Mouse (Mus musculus) limb, embryonic 11.5 days (tissue): ENCODE data around the gene St5. TPM values are rescaled to one million over a fixed set of nuclear protein-coding genes. Genes with fewer than 3 reads are reported as not detected.

Experiments
- ATAC-seq: fragments of 200-750 bp; cut with Nextera tagmentation; 2 replicates; pipeline ENCODE4 v1.8.0; 2017; ENCODE audit warnings: low read depth; ENCODE audit not compliant: insufficient number of reproducible peaks, low FRiP score, low TSS enrichment
- DNase-seq: peaks from one replicate; pipeline ENCODE4 v3.0.0-alpha.2; 2015; ENCODE audit warnings: low spot score
- H3K27ac ChIP-seq: fragments of 300-500 bp; sonication (generic); replicated peaks from 2 replicates; pipeline ENCODE4 v1.5.1; 2014; ENCODE audit warnings: low read depth, mild to moderate bottlenecking, low read length
- H3K27me3 ChIP-seq: fragments of 300-500 bp; sonication (generic); 2 replicates; pipeline ENCODE4 v1.6.1; 2014; ENCODE audit warnings: mild to moderate bottlenecking, low read length, mixed read lengths; ENCODE audit not compliant: control insufficient read depth, insufficient read depth
- H3K36me3 ChIP-seq: fragments of 300-500 bp; sonication (generic); 2 replicates; pipeline ENCODE4 v1.6.1; 2014; ENCODE audit warnings: mild to moderate bottlenecking, low read length, moderate library complexity, mixed read lengths; ENCODE audit not compliant: control insufficient read depth, insufficient read depth
- H3K4me1 ChIP-seq: fragments of 300-500 bp; sonication (generic); 2 replicates; pipeline ENCODE4 v1.6.1; 2014; ENCODE audit warnings: low read length, mixed read lengths; ENCODE audit not compliant: control insufficient read depth, insufficient read depth
- H3K4me2 ChIP-seq: fragments of 300-500 bp; sonication (generic); 2 replicates; pipeline ENCODE4 v1.6.1; 2014; ENCODE audit warnings: low read depth, mild to moderate bottlenecking, moderate library complexity; ENCODE audit not compliant: severe bottlenecking
- H3K4me3 ChIP-seq: fragments of 300-500 bp; sonication (generic); 2 replicates; pipeline ENCODE4 v1.5.1; 2014; ENCODE audit warnings: low read depth, low read length
- H3K9ac ChIP-seq: fragments of 300-500 bp; sonication (generic); 2 replicates; pipeline ENCODE4 v1.6.1; 2014; ENCODE audit warnings: mild to moderate bottlenecking, low read length
- H3K9me3 ChIP-seq: fragments of 300-500 bp; sonication (generic); 2 replicates; pipeline ENCODE4 v1.6.1; 2016; ENCODE audit warnings: low read length; ENCODE audit not compliant: control insufficient read depth
- WGBS: fragments of 180-500 bp; shearing (Covaris S2); extraction: QIAGEN DNeasy Blood & Tissue Kit; methylation state at CpG from one replicate; pipeline ENCODE4 v1.1.7; 2014; 5-methylcytosine and 5-hydroxymethylcytosine counted together
- polyA plus RNA-seq: library from polyadenylated mRNA; unstranded; fragments of >200 nt; fragmentation: Nextera tagmentation; extraction: Ambion mirVana; gene quantifications from 2 replicates; pipeline ENCODE4 v1.2.1, GENCODE M21; 2014

The St5 gene
- polyA plus RNA-seq, 1 experiment from 2014 or later: 52.3 TPM

DNA sequence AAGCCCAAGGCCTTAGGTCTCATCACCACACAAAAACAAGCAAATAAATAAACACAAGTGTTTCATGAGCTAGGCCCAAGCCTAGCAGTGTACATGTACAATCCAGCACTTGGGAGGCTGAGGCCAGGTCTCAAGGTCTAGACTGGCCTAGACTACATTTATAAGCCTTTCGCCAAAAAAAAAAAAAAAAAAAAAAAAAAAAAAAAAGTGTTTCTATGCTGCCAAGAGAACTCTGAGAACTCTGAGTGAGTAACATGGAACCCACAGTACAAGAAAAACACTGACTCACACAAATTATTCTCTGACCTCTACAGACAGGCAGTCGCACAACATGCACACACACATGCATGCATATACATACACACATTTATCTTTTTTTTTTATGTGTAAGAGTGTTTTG, 75.6 kb downstream of the St5 start:
- H3K4me3 ChIP-seq: no peak overlapping the region
- WGBS: 99% methylated on average over 2 of the region's 2 CpGs
- ATAC-seq: no peak

DNA sequence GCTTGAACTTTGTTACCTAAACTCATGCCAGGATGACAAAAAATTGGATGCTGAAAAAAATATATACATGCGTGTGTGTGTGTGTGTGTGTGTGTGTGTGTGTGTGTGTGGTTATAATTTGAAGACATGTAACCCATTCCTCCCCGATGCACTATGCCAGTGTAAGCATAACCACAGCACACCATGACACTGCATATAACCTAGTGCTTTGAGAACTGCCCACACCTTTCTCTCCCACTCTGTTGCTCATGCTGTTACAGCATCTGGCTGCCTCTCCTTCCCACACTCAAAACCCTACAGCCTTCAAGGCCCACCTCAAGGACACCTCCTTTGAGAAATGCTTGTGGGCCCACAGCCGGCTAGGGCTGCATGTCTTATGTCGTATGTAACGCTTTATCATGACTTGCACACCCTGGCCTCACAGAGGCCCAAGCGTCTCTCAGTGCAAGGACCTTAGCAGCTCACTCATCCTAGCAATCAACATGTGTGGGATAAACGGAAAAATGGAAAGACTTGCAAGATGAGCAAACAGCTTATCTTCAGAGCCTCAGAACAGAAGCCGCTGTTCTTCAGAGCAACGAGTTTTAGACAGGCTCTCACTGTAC, 81.1 kb downstream of the St5 start:
- H3K27me3 ChIP-seq: no peaks in the 10 kb centered on the region
- ATAC-seq (no peak), DNase-seq (no peak)
- H3K4me2 ChIP-seq: no peak overlapping the region
- no peaks in the 10 kb centered on the region for H3K4me1 ChIP-seq
- 89% methylated on average over 9 of the region's 9 CpGs for WGBS
- no peak overlapping the region for H3K4me3 ChIP-seq
- H3K36me3 ChIP-seq: no peaks in the 10 kb centered on the region
- no peak overlapping the region for H3K9ac ChIP-seq
- H3K9me3 ChIP-seq: no peaks in the 10 kb centered on the region
- H3K27ac ChIP-seq: no peak overlapping the region

More for the DNA sequence above, 75.6 kb downstream of the St5 start:
- Histone ChIP-seq H3K4me2 (no peak overlapping the region), H3K27me3 (no peaks in the 10 kb centered on the region), H3K4me1 (no peaks in the 10 kb centered on the region), H3K36me3 (no peaks in the 10 kb centered on the region), H3K9ac (no peak overlapping the region), H3K27ac (no peak overlapping the region), H3K9me3 (no peaks in the 10 kb centered on the region)
- DNase-seq: no peak

DNA sequence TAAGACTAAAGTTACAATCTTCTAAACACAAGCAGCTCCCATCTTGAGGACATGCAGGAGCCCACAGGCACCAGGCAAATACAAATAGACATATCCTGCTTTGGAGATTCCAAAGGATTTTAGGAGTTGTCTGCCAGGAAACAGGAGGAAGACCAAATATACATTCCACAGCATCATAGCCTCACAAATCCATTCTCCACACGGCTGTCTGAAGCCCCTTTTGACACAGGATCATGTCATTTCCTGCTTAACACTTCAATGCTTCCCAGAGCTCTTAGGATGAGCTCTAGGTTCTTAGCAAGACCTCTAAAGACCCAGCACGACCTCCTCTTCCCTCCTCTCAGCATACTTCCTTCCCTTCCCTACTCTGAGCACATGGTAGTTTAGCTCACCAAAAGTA, 82.4 kb downstream of the St5 start:
- Histone ChIP-seq H3K4me1 (peaks cover 13% of the 10 kb centered on the region), H3K9me3 (no peaks in the 10 kb centered on the region), H3K4me3 (no peak overlapping the region), H3K27me3 (no peaks in the 10 kb centered on the region), H3K27ac (no peak overlapping the region), H3K4me2 (no peak overlapping the region), H3K36me3 (no peaks in the 10 kb centered on the region), H3K9ac (no peak overlapping the region)
- DNase-seq (no peak), ATAC-seq (no peak)
- WGBS: 39% methylated on average over 2 of the region's 2 CpGs

DNA sequence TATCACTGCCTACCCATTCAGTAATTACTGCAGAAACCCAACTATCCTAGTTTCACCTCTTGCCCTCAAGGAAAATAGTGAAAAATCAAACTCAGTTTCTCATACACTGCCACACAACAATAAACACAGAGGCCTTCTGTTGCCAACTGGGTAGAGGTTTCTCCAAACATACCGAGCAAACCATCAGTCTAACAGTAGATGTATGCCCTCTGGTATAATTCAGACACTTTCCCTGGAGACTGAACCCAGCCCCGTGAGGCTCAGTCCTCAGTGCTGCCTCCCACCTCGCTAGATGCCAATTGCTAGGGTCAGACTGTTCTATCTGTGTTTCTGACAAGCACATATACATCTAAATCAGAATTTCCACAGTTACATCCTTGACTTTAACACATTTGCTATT, 83.1 kb downstream of the St5 start:
- 86% methylated on average over 3 of the region's 3 CpGs for WGBS
- H3K4me2 ChIP-seq: no peak overlapping the region
- ATAC-seq: no peak
- H3K4me1 ChIP-seq: peaks cover 16% of the 10 kb centered on the region
- no peak overlapping the region for H3K27ac ChIP-seq
- H3K4me3 ChIP-seq: no peak overlapping the region
- no peak overlapping the region for H3K9ac ChIP-seq
- no peaks in the 10 kb centered on the region for H3K9me3 ChIP-seq
- H3K27me3 ChIP-seq: no peaks in the 10 kb centered on the region
- no peaks in the 10 kb centered on the region for H3K36me3 ChIP-seq
- DNase-seq: no peak

DNA sequence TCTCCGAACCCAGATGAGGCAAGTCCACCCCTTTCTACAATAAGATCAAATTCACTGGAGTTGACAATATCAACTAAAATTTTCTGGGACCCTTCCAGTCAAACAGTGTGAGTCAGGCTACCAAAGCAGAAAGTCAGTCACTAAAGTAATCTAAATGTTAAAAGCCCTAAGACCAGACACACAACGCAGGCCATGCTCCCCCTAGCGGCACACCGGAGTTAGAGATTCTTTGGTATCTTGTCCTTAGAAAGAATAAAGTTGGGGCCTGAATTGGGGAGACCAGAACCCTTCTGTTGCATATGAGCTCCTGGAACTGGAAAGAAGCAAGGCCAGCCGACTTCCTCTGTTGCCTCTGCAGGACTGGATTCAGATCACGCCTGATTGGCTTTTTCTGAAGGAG, 84.7 kb downstream of the St5 start:
- no peak overlapping the region for H3K27ac ChIP-seq
- 28% methylated on average over 6 of the region's 6 CpGs for WGBS
- H3K27me3 ChIP-seq: no peaks in the 10 kb centered on the region
- ATAC-seq: no peak
- H3K9me3 ChIP-seq: no peaks in the 10 kb centered on the region
- no peaks in the 10 kb centered on the region for H3K36me3 ChIP-seq
- no peak overlapping the region for H3K4me3 ChIP-seq
- DNase-seq: peak; percentile 46
- peaks cover 16% of the 10 kb centered on the region for H3K4me1 ChIP-seq
- H3K9ac ChIP-seq: no peak overlapping the region
- no peak overlapping the region for H3K4me2 ChIP-seq

DNA sequence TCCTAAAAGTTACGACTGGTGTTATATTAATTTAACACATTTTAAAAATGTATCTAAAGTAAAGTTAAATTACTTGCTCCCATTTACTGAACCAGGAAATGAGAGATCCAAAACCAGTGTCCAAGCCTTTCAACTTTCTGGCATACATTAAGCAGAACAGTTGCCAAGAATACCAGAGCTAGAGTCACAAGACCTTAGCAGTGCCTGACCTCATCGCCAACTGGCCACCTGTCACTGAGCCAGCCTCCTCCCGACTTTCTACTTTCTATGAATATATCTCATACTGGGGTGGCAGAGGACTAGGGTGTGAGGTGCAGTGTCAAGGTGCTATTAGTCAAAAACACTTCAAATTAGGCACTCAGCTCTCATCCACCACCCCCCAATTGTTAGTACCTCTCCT, 85.6 kb downstream of the St5 start:
- no peak overlapping the region for H3K4me2 ChIP-seq
- H3K4me1 ChIP-seq: peaks cover 16% of the 10 kb centered on the region
- H3K27me3 ChIP-seq: no peaks in the 10 kb centered on the region
- H3K9ac ChIP-seq: no peak overlapping the region
- no peak overlapping the region for H3K27ac ChIP-seq
- H3K9me3 ChIP-seq: no peaks in the 10 kb centered on the region
- H3K4me3 ChIP-seq: no peak overlapping the region
- ATAC-seq: no peak
- no peak for DNase-seq
- no peaks in the 10 kb centered on the region for H3K36me3 ChIP-seq
- 87% methylated on average over 3 of the region's 3 CpGs for WGBS

DNA sequence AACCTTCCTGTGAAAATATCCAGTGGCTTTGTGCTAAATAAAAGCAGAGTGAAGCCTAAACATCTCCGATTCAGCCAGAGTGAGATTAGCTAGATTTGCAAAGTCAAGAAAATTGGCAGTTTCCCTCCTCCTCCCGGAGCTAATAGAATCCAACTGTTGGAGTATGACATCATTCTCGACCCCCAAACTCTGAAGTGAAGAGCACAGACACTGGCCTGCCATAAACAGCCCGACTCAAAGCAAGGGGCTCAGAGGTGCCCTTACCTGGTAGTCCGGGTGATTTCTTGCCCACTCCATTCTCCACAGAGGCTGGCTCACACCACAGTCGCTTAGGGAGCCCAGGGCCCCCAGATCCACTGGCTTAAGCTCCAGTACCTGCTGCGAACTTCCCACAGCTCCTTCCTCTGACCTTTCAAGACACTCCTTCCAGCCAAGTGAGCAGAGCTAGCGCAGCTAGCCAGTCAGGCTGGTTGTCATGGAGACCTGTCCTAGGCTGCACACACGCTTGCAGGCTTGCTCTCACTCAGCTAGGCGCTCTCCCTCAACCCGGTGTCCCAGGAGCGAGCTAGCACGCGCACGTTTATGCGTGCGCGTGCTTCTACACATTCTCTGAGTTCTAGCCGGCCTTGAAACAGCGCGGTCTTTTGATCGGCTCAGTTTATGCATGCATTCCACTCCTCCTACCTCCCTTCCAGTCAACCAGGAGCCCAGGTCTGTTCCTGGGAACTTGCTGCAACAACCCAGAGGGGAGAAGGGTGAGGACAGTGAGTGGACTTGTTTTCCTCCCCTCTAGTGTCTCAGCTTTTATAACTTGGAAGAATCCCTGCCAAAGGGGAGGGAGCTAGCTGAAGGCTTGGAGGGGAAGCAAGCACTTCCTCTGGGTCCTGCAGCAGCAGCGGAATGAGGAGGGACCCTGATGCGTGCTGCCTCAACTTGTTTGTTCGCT, 87.1 kb downstream of the St5 start:
- 3% methylated on average over 25 of the region's 25 CpGs for WGBS
- no peaks in the 10 kb centered on the region for H3K27me3 ChIP-seq
- peak overlapping the region; percentile 68 for H3K27ac ChIP-seq
- H3K4me3 ChIP-seq: no peak overlapping the region
- H3K4me1 ChIP-seq: peaks cover 16% of the 10 kb centered on the region
- no peaks in the 10 kb centered on the region for H3K9me3 ChIP-seq
- ATAC-seq (peak; percentile 97), DNase-seq (peak; percentile 89)
- peak overlapping the region; percentile 32 for H3K4me2 ChIP-seq
- H3K36me3 ChIP-seq: no peaks in the 10 kb centered on the region
- H3K9ac ChIP-seq: peak overlapping the region; percentile 43

DNA sequence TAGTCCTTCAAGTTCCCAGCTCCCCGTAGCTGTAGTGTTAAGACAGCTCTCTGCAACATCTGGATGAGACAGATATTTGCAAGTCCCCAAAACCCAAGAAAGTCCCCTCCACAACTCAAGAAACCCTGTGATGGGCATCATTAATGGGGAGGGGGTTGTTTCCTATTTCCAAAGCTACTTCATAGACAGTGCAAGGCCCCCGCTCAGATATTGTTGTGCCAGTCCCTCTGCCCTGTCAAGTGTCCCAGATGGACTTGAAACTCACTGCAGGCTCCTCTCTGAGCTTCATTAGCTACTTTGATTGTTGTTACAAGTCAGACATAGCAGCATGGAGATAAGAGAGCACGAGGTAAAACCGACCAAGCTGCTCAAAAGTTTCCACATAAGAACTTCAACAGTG, 87.8 kb downstream of the St5 start:
- no peak overlapping the region for H3K9ac ChIP-seq
- DNase-seq (no peak), ATAC-seq (no peak)
- H3K36me3 ChIP-seq: no peaks in the 10 kb centered on the region
- no peak overlapping the region for H3K27ac ChIP-seq
- H3K4me3 ChIP-seq: no peak overlapping the region
- peaks cover 16% of the 10 kb centered on the region for H3K4me1 ChIP-seq
- 45% methylated on average over 4 of the region's 4 CpGs for WGBS
- no peaks in the 10 kb centered on the region for H3K27me3 ChIP-seq
- H3K9me3 ChIP-seq: no peaks in the 10 kb centered on the region
- H3K4me2 ChIP-seq: peak overlapping the region; percentile 32; the same call in 1 of the 2 replicates
